Mouse (Mus musculus): Measurements from ENCODE around the gene Dstn. TPM values are rescaled to one million over a fixed set of nuclear protein-coding genes. Genes with fewer than 3 reads are reported as not detected.

The Dstn gene
- polyA plus RNA-seq, 2 experiments from 2014 or later: 39.0 to 42.5 TPM

GRCm38 (mm10) chr2:143916229-143916628 lies 1.1 kb downstream of the Dstn start:
- ATAC-seq: no peak

GRCm38 (mm10) chr2:143917622-143918021 lies 2.5 kb downstream of the Dstn start:
- ATAC-seq: no peak

GRCm38 (mm10) chr2:143918831-143919502 lies 3.8 kb downstream of the Dstn start:
- ATAC-seq: no peak

GRCm38 (mm10) chr2:143924085-143924484 lies 9.0 kb downstream of the Dstn start:
- peak; percentile 49 for ATAC-seq

GRCm38 (mm10) chr2:143925826-143926225 lies 10.7 kb downstream of the Dstn start:
- no peak for ATAC-seq

- ATAC-seq: no peak
These were observed 14.6 kb downstream of the Dstn start for GRCm38 (mm10) chr2:143929607-143930311.

GRCm38 (mm10) chr2:143932340-143932873 lies 17.3 kb downstream of the Dstn start:
- no peak for ATAC-seq

- no peak for ATAC-seq
These were observed 18.4 kb downstream of the Dstn start for GRCm38 (mm10) chr2:143933516-143933915.

GRCm38 (mm10) chr2:143934439-143934838 lies 19.3 kb downstream of the Dstn start:
- no peak for ATAC-seq

GRCm38 (mm10) chr2:143937861-143938260 lies 22.7 kb downstream of the Dstn start:
- no peak for ATAC-seq

GRCm38 (mm10) chr2:143940406-143940805 lies 25.3 kb downstream of the Dstn start:
- no peak for ATAC-seq

- no peak for ATAC-seq
These were observed 29.7 kb downstream of the Dstn start for GRCm38 (mm10) chr2:143944796-143945195.

GRCm38 (mm10) chr2:143945466-143946075 lies 30.5 kb downstream of the Dstn start:
- ATAC-seq: no peak

GRCm38 (mm10) chr2:143946399-143946798 lies 31.3 kb downstream of the Dstn start:
- ATAC-seq: no peak

GRCm38 (mm10) chr2:143947981-143948380 lies 32.9 kb downstream of the Dstn start:
- ATAC-seq: no peak

- no peak for ATAC-seq
These were observed 33.3 kb downstream of the Dstn start for GRCm38 (mm10) chr2:143948416-143948815.

- ATAC-seq: no peak
These were observed 34.1 kb downstream of the Dstn start for GRCm38 (mm10) chr2:143949217-143949616.

GRCm38 (mm10) chr2:143950290-143951027 lies 35.3 kb downstream of the Dstn start:
- no peak for ATAC-seq

- no peak for ATAC-seq
These were observed 35.9 kb downstream of the Dstn start for GRCm38 (mm10) chr2:143951028-143951420.

GRCm38 (mm10) chr2:143951546-143952315 lies 36.6 kb downstream of the Dstn start:
- ATAC-seq: no peak

GRCm38 (mm10) chr2:143953944-143954343 lies 38.8 kb downstream of the Dstn start:
- ATAC-seq: no peak

GRCm38 (mm10) chr2:143955004-143955403 lies 39.9 kb downstream of the Dstn start:
- no peak for ATAC-seq
